Comparison of ENCODE assay signal across 11 mouse cellular contexts in the genomic region with DNA sequence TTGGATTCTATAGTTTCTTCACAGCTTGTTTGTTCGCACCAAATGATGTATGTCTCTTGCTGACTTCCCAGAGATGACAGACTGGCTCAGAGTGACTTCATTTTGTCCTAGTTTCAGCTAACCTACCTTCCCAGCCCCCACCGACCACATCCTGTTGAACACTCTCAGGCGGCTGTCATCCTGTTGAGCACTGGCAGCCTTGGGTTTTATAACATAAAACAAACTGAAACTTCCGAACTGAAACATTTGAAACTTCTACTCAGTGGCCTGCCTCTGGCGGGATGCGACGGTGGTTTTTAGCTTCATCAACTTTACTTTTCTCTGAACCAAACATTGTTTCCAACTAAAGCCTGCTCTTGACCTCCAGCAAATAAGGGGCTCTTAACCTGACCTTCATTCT. TPM values are rescaled to one million over a fixed set of nuclear protein-coding genes. Genes with fewer than 3 reads are reported as not detected.
DNase-seq lines count a peak whose midpoint lies in the region; ATAC-seq and TF ChIP-seq lines count a peak whose summit lies in the region.
"Had no signal": no experiment of that assay in that cellular context is flagged by ENCODE, and none has a peak within 500 bp of the region (broad histone marks: within the 10 kb centered on the region; RNA-seq: fewer than 3 reads in every experiment).

No protein-coding gene starts in this region.

- no peaks in the 10 kb centered on the region for H3K4me1 ChIP-seq in heart, embryonic 12.5 days (replicated peaks)
- H3K4me1 ChIP-seq in kidney, postnatal 0 days (replicated peaks; ENCODE audit: insufficient read depth, low read length), result no peaks in the 10 kb centered on the region
- H3K4me1 ChIP-seq in hindbrain, embryonic 11.5 days (replicated peaks; ENCODE audit: control insufficient read depth, insufficient read depth, low read length), result no peaks in the 10 kb centered on the region
- H3K4me1 ChIP-seq in forebrain, embryonic 15.5 days, result no peaks in the 10 kb centered on the region; the same call in 1 of the 2 replicates
- H3K4me1 ChIP-seq: neural tube, embryonic 15.5 days had no signal

- H3K9ac ChIP-seq in heart, embryonic 12.5 days, result no peak overlapping the region
- H3K9ac ChIP-seq in kidney, postnatal 0 days (ENCODE audit: low read depth, low read length), result no peak overlapping the region
- H3K9ac ChIP-seq in hindbrain, embryonic 11.5 days (ENCODE audit: low read depth, low read length), result no peak overlapping the region
- no peak overlapping the region for H3K9ac ChIP-seq in forebrain, embryonic 15.5 days (replicated peaks)
- H3K9ac ChIP-seq: limb, embryonic 13.5 days; neural tube, embryonic 15.5 days had no signal

- TF ChIP-seq CTCF in kidney, postnatal 0 days (IDR thresholded peaks at IDR 0.05; ENCODE audit: low read depth), result no peak

- peak; percentile 18 for DNase-seq in heart, postnatal 4 days
- DNase-seq in kidney, postnatal 0 days (ENCODE audit: low spot score), result peak; percentile 84
- peak; percentile 94 for DNase-seq in thymus, postnatal 14 days
- no peak for DNase-seq in layer of hippocampus, postnatal 14 days (ENCODE audit: low spot score in 2 of 2)
- DNase-seq in hindbrain, embryonic 11.5 days (ENCODE audit: low spot score), result no peak

- ATAC-seq in heart, embryonic 12.5 days (ENCODE audit: insufficient number of reproducible peaks, low FRiP score), result no peak
- 0 out of 2 replicates have a peak, but pooled peaks have one; percentile 55 for ATAC-seq in kidney, postnatal 0 days (replicated peaks; ENCODE audit: low FRiP score, low read depth)
- ATAC-seq in megakaryocyte, adult 5-6 weeks (ENCODE audit: poor library complexity, severe bottlenecking), result peak; percentile 78
- no peak for ATAC-seq in hindbrain, embryonic 11.5 days (ENCODE audit: low FRiP score)
- no peak for ATAC-seq in forebrain, embryonic 15.5 days (replicated peaks)

- 63% methylated on average over 7 of the region's 7 CpGs for WGBS in heart, embryonic 12.5 days
- 30% methylated on average over 7 of the region's 7 CpGs for WGBS in kidney, postnatal 0 days
- WGBS in hindbrain, embryonic 11.5 days, result 79% methylated on average over 7 of the region's 7 CpGs
- 70% methylated on average over 7 of the region's 7 CpGs for WGBS in forebrain, embryonic 15.5 days

- no peak overlapping the region for H3K4me3 ChIP-seq in heart, embryonic 12.5 days
- no peak overlapping the region for H3K4me3 ChIP-seq in kidney, postnatal 0 days (replicated peaks; ENCODE audit: low read depth, low read length)
- no peak overlapping the region for H3K4me3 ChIP-seq in hindbrain, embryonic 11.5 days (ENCODE audit: low read depth, low read length)
- H3K4me3 ChIP-seq in forebrain, embryonic 15.5 days, result no peak overlapping the region
- H3K4me3 ChIP-seq: erythroblast, embryonic 14.5 days; limb, embryonic 13.5 days; neural tube, embryonic 15.5 days had no signal

- no peaks in the 10 kb centered on the region for H3K9me3 ChIP-seq in heart, embryonic 12.5 days (replicated peaks)
- no peaks in the 10 kb centered on the region for H3K9me3 ChIP-seq in kidney, postnatal 0 days (replicated peaks; ENCODE audit: low read length)
- H3K9me3 ChIP-seq in hindbrain, embryonic 11.5 days (ENCODE audit: control insufficient read depth, low read length), result no peaks in the 10 kb centered on the region
- H3K9me3 ChIP-seq in forebrain, embryonic 15.5 days, result no peaks in the 10 kb centered on the region
- H3K9me3 ChIP-seq: limb, embryonic 13.5 days; neural tube, embryonic 15.5 days had no signal

- no peak overlapping the region for H3K27ac ChIP-seq in heart, embryonic 12.5 days (ENCODE audit: poor library complexity, severe bottlenecking)
- 0 out of 2 replicates have a peak overlapping the region, but pooled peaks have one; percentile 27 for H3K27ac ChIP-seq in kidney, postnatal 0 days
- no peak overlapping the region for H3K27ac ChIP-seq in hindbrain, embryonic 11.5 days (ENCODE audit: low read depth, low read length)
- H3K27ac ChIP-seq in forebrain, embryonic 15.5 days (replicated peaks), result no peak overlapping the region
- H3K27ac ChIP-seq: limb, embryonic 13.5 days; neural tube, embryonic 15.5 days had no signal

- no peaks in the 10 kb centered on the region for H3K36me3 ChIP-seq in heart, embryonic 12.5 days
- H3K36me3 ChIP-seq in kidney, postnatal 0 days (ENCODE audit: insufficient read depth, low read length), result no peaks in the 10 kb centered on the region
- no peaks in the 10 kb centered on the region for H3K36me3 ChIP-seq in hindbrain, embryonic 11.5 days (ENCODE audit: control insufficient read depth, insufficient read depth, low read length)
- H3K36me3 ChIP-seq in forebrain, embryonic 15.5 days, result no peaks in the 10 kb centered on the region
- H3K36me3 ChIP-seq: limb, embryonic 13.5 days; neural tube, embryonic 15.5 days had no signal

- H3K27me3 ChIP-seq in heart, embryonic 12.5 days (replicated peaks), result no peaks in the 10 kb centered on the region
- no peaks in the 10 kb centered on the region for H3K27me3 ChIP-seq in kidney, postnatal 0 days (ENCODE audit: insufficient read depth, low read length)
- H3K27me3 ChIP-seq in hindbrain, embryonic 11.5 days (ENCODE audit: control insufficient read depth, insufficient read depth, low read length), result no peaks in the 10 kb centered on the region
- no peaks in the 10 kb centered on the region for H3K27me3 ChIP-seq in forebrain, embryonic 15.5 days
- H3K27me3 ChIP-seq: limb, embryonic 13.5 days; neural tube, embryonic 15.5 days had no signal

- no peak overlapping the region for H3K4me2 ChIP-seq in heart, embryonic 12.5 days
- no peak overlapping the region for H3K4me2 ChIP-seq in kidney, postnatal 0 days (ENCODE audit: low read length)
- H3K4me2 ChIP-seq in hindbrain, embryonic 11.5 days (replicated peaks; ENCODE audit: low read depth, low read length), result no peak overlapping the region
- no peak overlapping the region for H3K4me2 ChIP-seq in forebrain, embryonic 15.5 days (replicated peaks)
- H3K4me2 ChIP-seq: limb, embryonic 13.5 days; neural tube, embryonic 15.5 days had no signal

RNA-seq across cellular contexts. Expression of a gene that starts 14.3 kb away (rescaled TPM):
- 1 to 10 TPM; 4.7 to 6.3 TPM for total RNA-seq in heart, postnatal 4 days (2021)
- 9.8 and 9.9 TPM in 2 replicates for polyA plus RNA-seq in heart, embryonic 12.5 days (2016; fragmentation: Nextera tagmentation; extraction: Ambion mirVana)
- 8.2 and 8.5 TPM in 2 replicates for polyA plus RNA-seq in kidney, postnatal 0 days (2015; fragmentation: Nextera tagmentation; extraction: Ambion mirVana)
- total RNA-seq in megakaryocyte, adult 5-6 weeks (2015), result 3.4 and 5.4 TPM in 2 replicates
- 3.0 and 7.4 TPM in 2 replicates for total RNA-seq in megakaryocyte, adult 5-6 weeks (2017)
- total RNA-seq in layer of hippocampus, postnatal 14 days (2021), result 10 to 100 TPM; 11.5 to 14.1 TPM
- 18.7 and 23.0 TPM in 2 replicates for polyA plus RNA-seq in hindbrain, embryonic 11.5 days (2014; fragmentation: Nextera tagmentation; extraction: Ambion mirVana)
- 16.3 and 17.8 TPM in 2 replicates for polyA plus RNA-seq in forebrain, embryonic 15.5 days (2015; fragmentation: Nextera tagmentation; extraction: Ambion mirVana)

RNA-seq across cellular contexts. Expression of a gene that starts 17.1 kb away (rescaled TPM):
- total RNA-seq in heart, postnatal 4 days (2021), result 100 to 1,000 TPM; 714 to 743 TPM
- 613 and 621 TPM in 2 replicates for polyA plus RNA-seq in heart, embryonic 12.5 days (2016; fragmentation: Nextera tagmentation; extraction: Ambion mirVana)
- 924 and 1,073 TPM in 2 replicates for polyA plus RNA-seq in kidney, postnatal 0 days (2015; fragmentation: Nextera tagmentation; extraction: Ambion mirVana)
- total RNA-seq in megakaryocyte, adult 5-6 weeks (2015), result 891 and 940 TPM in 2 replicates
- total RNA-seq in megakaryocyte, adult 5-6 weeks (2017), result 1,387 and 1,407 TPM in 2 replicates
- total RNA-seq in layer of hippocampus, postnatal 14 days (2021), result 100 to 1,000 TPM; 389 to 404 TPM
- polyA plus RNA-seq in hindbrain, embryonic 11.5 days (2014; fragmentation: Nextera tagmentation; extraction: Ambion mirVana), result 787 and 791 TPM in 2 replicates
- polyA plus RNA-seq in forebrain, embryonic 15.5 days (2015; fragmentation: Nextera tagmentation; extraction: Ambion mirVana), result 581 and 585 TPM in 2 replicates

RNA-seq across cellular contexts. Expression of a gene that starts 24.7 kb away (rescaled TPM):
- total RNA-seq in heart, postnatal 4 days (2021), result 10 to 100 TPM in 1 of 2 experiments, 1 to 10 TPM in 1; 8.8 to 10.4 TPM
- polyA plus RNA-seq in heart, embryonic 12.5 days (2016; fragmentation: Nextera tagmentation; extraction: Ambion mirVana), result 14.2 and 17.3 TPM in 2 replicates
- polyA plus RNA-seq in kidney, postnatal 0 days (2015; fragmentation: Nextera tagmentation; extraction: Ambion mirVana), result 12.1 TPM in 2 replicates
- 14.9 and 18.9 TPM in 2 replicates for total RNA-seq in megakaryocyte, adult 5-6 weeks (2015)
- total RNA-seq in megakaryocyte, adult 5-6 weeks (2017), result 25.0 TPM in 2 replicates
- total RNA-seq in layer of hippocampus, postnatal 14 days (2021), result 10 to 100 TPM; 37.4 to 37.9 TPM
- 15.0 and 20.9 TPM in 2 replicates for polyA plus RNA-seq in hindbrain, embryonic 11.5 days (2014; fragmentation: Nextera tagmentation; extraction: Ambion mirVana)
- 20.2 and 20.8 TPM in 2 replicates for polyA plus RNA-seq in forebrain, embryonic 15.5 days (2015; fragmentation: Nextera tagmentation; extraction: Ambion mirVana)

RNA-seq across cellular contexts. Expression of a gene that starts 53.9 kb away (rescaled TPM):
- total RNA-seq in heart, postnatal 4 days (2021), result under 1 TPM; 0.50 to 0.55 TPM
- polyA plus RNA-seq in heart, embryonic 12.5 days (2016; fragmentation: Nextera tagmentation; extraction: Ambion mirVana), result 0.66 and 0.74 TPM in 2 replicates
- 2.0 and 2.2 TPM in 2 replicates for polyA plus RNA-seq in kidney, postnatal 0 days (2015; fragmentation: Nextera tagmentation; extraction: Ambion mirVana)
- total RNA-seq in megakaryocyte, adult 5-6 weeks (2015), result 1.4 and 2.1 TPM in 2 replicates
- total RNA-seq in megakaryocyte, adult 5-6 weeks (2017), result 2.4 and 2.8 TPM in 2 replicates
- 10 to 100 TPM in 1 of 2 experiments, 1 to 10 TPM in 1; 9.3 to 10.2 TPM for total RNA-seq in layer of hippocampus, postnatal 14 days (2021)
- 1.0 and 1.1 TPM in 2 replicates for polyA plus RNA-seq in hindbrain, embryonic 11.5 days (2014; fragmentation: Nextera tagmentation; extraction: Ambion mirVana)
- polyA plus RNA-seq in forebrain, embryonic 15.5 days (2015; fragmentation: Nextera tagmentation; extraction: Ambion mirVana), result 1.3 and 1.5 TPM in 2 replicates

Comparison
In these comparisons a context has a peak if more than half of its experiments do, and no peak if none do; other contexts are left out.
1. DNase-seq: peak in heart, postnatal 4 days (single experiment), kidney, postnatal 0 days (single experiment) and thymus, postnatal 14 days (single experiment); none in layer of hippocampus, postnatal 14 days (0 of 2) and hindbrain, embryonic 11.5 days (single experiment).
2. ATAC-seq: peak in kidney, postnatal 0 days (single experiment) and megakaryocyte, adult 5-6 weeks (single experiment); none in heart, embryonic 12.5 days (single experiment), hindbrain, embryonic 11.5 days (single experiment) and forebrain, embryonic 15.5 days (single experiment).